Mouse (Mus musculus) megakaryocyte, embryonic 14.5 days (primary cell): ENCODE data around the gene D3Ertd751e. TPM values are rescaled to one million over a fixed set of nuclear protein-coding genes. Genes with fewer than 3 reads are reported as not detected.
A peak's percentile ranks its signal among the peaks of the same experiment; 100 is the strongest.

Source experiments
- H3K27me3 ChIP-seq: replicated peaks from 2 replicates; pipeline ENCODE3; 2012; ENCODE audit warnings: inconsistent platforms
- H3K36me3 ChIP-seq: replicated peaks from 2 replicates; pipeline ENCODE3; 2012; ENCODE audit warnings: low read length, inconsistent platforms, mixed read lengths
- H3K4me1 ChIP-seq: 2 replicates; pipeline ENCODE4 v1.6.1; 2012; ENCODE audit warnings: inconsistent platforms
- H3K4me3 ChIP-seq: replicated peaks from 2 replicates; pipeline ENCODE3; 2012; ENCODE audit warnings: moderate library complexity, mild to moderate bottlenecking, inconsistent platforms
- H3K9me3 ChIP-seq: 2 replicates; pipeline ENCODE4 v1.6.1; 2012; ENCODE audit warnings: inconsistent platforms
- FLI1 ChIP-seq: IDR thresholded peaks from 2 replicates; pipeline ENCODE4 v1.6.1; 2012; ENCODE audit warnings: low read length, inconsistent platforms, mixed read lengths
- GATA1 ChIP-seq: IDR thresholded peaks from 3 replicates; pipeline ENCODE4 v1.6.1; 2012; ENCODE audit warnings: mixed read lengths, low read length, inconsistent platforms, borderline replicate concordance
- polyA plus RNA-seq: library from polyadenylated mRNA; stranded (reverse); fragments of >175 nt; gene quantifications from 2 replicates; pipeline ENCODE4 v1.2.3, GENCODE M21; 2012; ENCODE audit warnings: low replicate concordance; ENCODE audit not compliant: insufficient read depth

The D3Ertd751e gene
- polyA plus RNA-seq, result 0.19 TPM in 1 of 2 replicates, not detected in the other

DNA sequence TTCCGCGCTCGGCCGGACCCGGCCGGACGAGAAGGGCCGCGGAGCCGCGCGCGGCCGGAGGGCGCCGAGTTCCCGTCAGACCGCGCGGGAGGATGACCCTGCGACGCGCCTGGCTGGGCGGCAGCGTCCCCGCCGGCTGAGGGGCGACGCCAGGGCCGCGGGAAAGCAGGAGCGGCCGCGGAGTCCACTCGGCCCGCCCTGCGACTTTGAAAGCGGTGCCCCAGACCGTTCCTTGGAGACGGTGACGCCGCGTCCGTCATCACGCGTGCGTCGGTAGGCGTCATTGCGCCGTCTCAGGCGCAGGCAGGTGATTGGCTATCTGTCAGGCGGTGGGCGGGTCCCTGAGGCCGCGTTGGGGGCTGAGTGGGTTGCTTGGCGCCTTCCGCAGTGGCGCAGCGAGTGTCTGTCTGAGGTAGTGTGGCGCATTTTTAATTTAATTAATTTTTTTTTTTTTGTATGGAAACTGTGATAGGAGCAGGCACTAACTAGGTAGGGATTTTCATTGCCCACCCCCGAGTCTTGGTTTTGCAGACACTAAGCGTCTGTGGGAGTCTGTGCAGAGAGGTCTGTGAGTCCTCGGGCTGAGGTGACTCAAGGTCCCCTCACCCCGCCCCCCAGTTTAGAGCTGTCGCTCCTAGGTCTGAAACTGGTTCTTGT, at the start of gene D3Ertd751e, which contains the start of gene Sclt1:
Gene D3Ertd751e (plus strand): TSS at position 334 of the 657 bp plus-strand sequence.
Gene Sclt1 (minus strand): TSS at position 237 of the 657 bp plus-strand sequence.
- Histone ChIP-seq H3K4me1 (peaks cover 19% of the 10 kb centered on the region), H3K4me3 (peak within 1 kb of the TSS; percentile 90), H3K9me3 (no peaks in the 10 kb centered on the region), H3K36me3 (no peaks in the 10 kb centered on the region), H3K27me3 (no peaks in the 10 kb centered on the region)
- TF ChIP-seq GATA1 (no peak), FLI1 (no peak)

DNA sequence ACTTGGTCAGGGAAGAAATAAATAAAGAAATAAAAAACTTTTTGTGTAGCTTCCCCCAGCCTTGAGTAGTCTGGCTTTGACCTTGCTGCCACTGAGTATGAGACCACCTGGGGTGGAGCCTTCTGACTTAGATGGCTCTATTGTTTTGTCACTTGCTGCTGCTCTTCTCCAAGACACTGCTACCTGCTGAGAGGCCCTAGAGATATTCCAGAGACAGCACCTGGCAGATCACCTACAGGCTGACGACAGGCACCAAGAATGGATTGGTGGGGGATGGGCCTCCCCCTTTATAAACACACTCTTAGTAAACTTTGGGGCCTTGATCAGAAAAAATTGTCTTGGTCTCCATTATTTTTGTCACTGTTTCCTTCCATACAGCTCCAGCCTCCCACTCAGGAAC, 46.7 kb upstream of the D3Ertd751e start:
- TF ChIP-seq FLI1 (no peak), GATA1 (no peak)
- Histone ChIP-seq H3K9me3 (no peaks in the 10 kb centered on the region), H3K4me1 (no peaks in the 10 kb centered on the region), H3K36me3 (peaks cover 4% of the 10 kb centered on the region), H3K27me3 (no peaks in the 10 kb centered on the region), H3K4me3 (no peak overlapping the region)

GRCm38 (mm10) chr3:41741601-41742277, 672 bp upstream of the D3Ertd751e start:
- H3K9me3 ChIP-seq, result no peaks in the 10 kb centered on the region
- H3K36me3 ChIP-seq, result no peaks in the 10 kb centered on the region
- H3K4me1 ChIP-seq, result peaks cover 19% of the 10 kb centered on the region
- peak overlapping the region; percentile 90 for H3K4me3 ChIP-seq
- no peaks in the 10 kb centered on the region for H3K27me3 ChIP-seq
- TF ChIP-seq FLI1 (no peak), GATA1 (no peak)

GRCm38 (mm10) chr3:41743436-41743835, 1.0 kb downstream of the D3Ertd751e start:
- H3K36me3 ChIP-seq, result peaks cover 3% of the 10 kb centered on the region
- TF ChIP-seq FLI1, result no peak
- no peak for TF ChIP-seq GATA1
- no peaks in the 10 kb centered on the region for H3K27me3 ChIP-seq
- peak overlapping the region; percentile 90 for H3K4me3 ChIP-seq
- peaks cover 19% of the 10 kb centered on the region for H3K4me1 ChIP-seq
- no peaks in the 10 kb centered on the region for H3K9me3 ChIP-seq

DNA sequence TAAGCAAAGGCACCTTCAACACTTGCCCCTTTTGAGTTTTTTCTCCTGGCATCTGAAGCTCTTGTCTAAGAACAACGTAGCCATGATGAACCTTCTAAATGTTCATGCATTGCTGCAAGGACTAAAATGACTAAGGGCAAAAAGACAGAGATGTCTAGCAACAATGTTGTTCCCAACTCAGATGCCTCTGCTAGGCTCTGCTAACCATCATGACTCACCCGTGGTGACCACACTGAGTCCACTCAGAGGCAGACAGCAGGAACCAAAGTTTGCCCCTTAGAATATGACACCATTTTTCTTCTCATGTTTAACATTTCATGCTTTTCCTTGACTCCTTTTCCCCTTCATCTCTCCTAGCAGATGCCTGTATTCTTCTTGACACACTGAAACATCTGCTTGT, 12.1 kb downstream of the D3Ertd751e start:
- no peaks in the 10 kb centered on the region for H3K9me3 ChIP-seq
- H3K36me3 ChIP-seq, result peaks cover 34% of the 10 kb centered on the region
- no peaks in the 10 kb centered on the region for H3K4me1 ChIP-seq
- TF ChIP-seq GATA1, result no peak
- H3K27me3 ChIP-seq, result no peaks in the 10 kb centered on the region
- H3K4me3 ChIP-seq, result no peak overlapping the region

DNA sequence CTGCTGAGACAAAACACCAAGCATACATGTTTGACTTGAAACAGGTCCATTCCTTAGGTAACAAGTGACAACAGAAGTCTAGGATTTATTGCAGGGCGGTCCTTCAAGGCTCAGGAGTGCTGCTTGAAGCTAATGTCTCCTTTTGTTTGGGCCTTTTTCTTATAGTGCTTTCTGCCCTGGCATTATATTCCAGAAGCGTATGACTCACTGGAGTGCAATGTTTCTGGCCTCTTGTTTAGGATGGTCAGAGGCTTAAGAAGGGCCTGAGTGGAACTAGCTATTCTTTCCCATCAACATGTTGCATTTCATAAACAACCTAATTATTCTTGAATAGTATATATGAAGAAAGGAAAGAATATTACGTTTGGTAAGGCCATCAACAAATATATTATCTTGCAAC, 19.7 kb downstream of the D3Ertd751e start:
- no peaks in the 10 kb centered on the region for H3K4me1 ChIP-seq
- TF ChIP-seq FLI1 (no peak), GATA1 (no peak)
- H3K36me3 ChIP-seq, result peaks cover 16% of the 10 kb centered on the region
- H3K27me3 ChIP-seq, result no peaks in the 10 kb centered on the region
- no peaks in the 10 kb centered on the region for H3K9me3 ChIP-seq
- no peak overlapping the region for H3K4me3 ChIP-seq

DNA sequence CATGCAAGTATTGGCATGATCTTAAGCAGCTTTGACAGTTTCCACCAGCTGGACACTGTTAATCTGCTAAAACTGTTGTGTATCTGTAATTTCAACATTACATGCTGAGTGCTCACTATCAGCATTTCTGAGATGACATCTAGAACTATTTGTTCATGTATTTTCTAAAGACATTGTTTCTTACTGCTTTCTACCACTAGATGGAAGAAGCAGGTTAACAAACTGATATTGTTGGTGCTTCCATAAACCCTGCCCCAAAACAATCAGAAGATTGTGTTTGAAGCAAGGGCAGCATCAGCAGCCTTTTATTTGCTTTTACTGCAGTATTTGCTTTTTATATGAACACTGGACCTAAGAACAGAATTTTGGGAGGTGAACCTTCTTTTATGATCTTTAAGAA, 70.0 kb downstream of the D3Ertd751e start:
- Histone ChIP-seq H3K9me3 (no peaks in the 10 kb centered on the region), H3K36me3 (no peaks in the 10 kb centered on the region), H3K27me3 (no peaks in the 10 kb centered on the region), H3K4me1 (no peaks in the 10 kb centered on the region), H3K4me3 (no peak overlapping the region)
- no peak for TF ChIP-seq FLI1
- TF ChIP-seq GATA1, result no peak

Other genes starting within 250 kb of the D3Ertd751e start
- gene Jade1, start 186.9 kb upstream of the D3Ertd751e start, polyA plus RNA-seq, result 1.5 TPM in 1 of 2 replicates, not detected in the other
- gene Sclt1, start 97 bp upstream of the D3Ertd751e start, polyA plus RNA-seq, result 0.86 TPM in 1 of 2 replicates, not detected in the other